Mouse (Mus musculus) bone marrow, adult 2 months (tissue): ENCODE results near the gene Map4k4. TPM values are rescaled to one million over a fixed set of nuclear protein-coding genes. Genes with fewer than 3 reads are reported as not detected.

Experiments
- H3K27ac ChIP-seq: fragments of 200-500 bp; 2 replicates; pipeline ENCODE4 v1.5.1; 2012; ENCODE audit warnings: low read depth, mild to moderate bottlenecking, control low read depth, inconsistent platforms, low read length; ENCODE audit not compliant: control insufficient read depth, poor library complexity, insufficient read depth
- H3K4me1 ChIP-seq: fragments of 200-500 bp; 2 replicates; pipeline ENCODE4 v1.6.1; 2011; ENCODE audit warnings: low read length; ENCODE audit not compliant: control insufficient read depth, insufficient read depth
- H3K4me3 ChIP-seq: fragments of 200-500 bp; replicated peaks from 2 replicates; pipeline ENCODE3; 2011; ENCODE audit warnings: mild to moderate bottlenecking, low read depth, low read length, control low read depth; ENCODE audit not compliant: control insufficient read depth
- CTCF ChIP-seq: fragments of 200-500 bp; IDR thresholded peaks from 2 replicates; pipeline ENCODE4 v1.5.1; 2011; ENCODE audit warnings: low read length, control low read depth; ENCODE audit not compliant: control insufficient read depth, insufficient read depth
- POLR2A ChIP-seq: fragments of 200-500 bp; IDR thresholded peaks from 2 replicates; pipeline ENCODE4 v1.6.1; 2011; ENCODE audit warnings: low read depth, mild to moderate bottlenecking, control low read depth, low read length, borderline replicate concordance; ENCODE audit not compliant: control insufficient read depth
- WGBS: fragments of 180-500 bp; shearing (Covaris S2); methylation state at CpG from one replicate; pipeline ENCODE4 v1.1.7; 2018; 5-methylcytosine and 5-hydroxymethylcytosine counted together
- polyA plus RNA-seq: library from polyadenylated mRNA; stranded (reverse); fragments of >200 nt; gene quantifications from 2 replicates; pipeline ENCODE4 v1.2.4, GENCODE M21; 2011; ENCODE audit warnings: low replicate concordance; ENCODE audit not compliant: missing spikeins, insufficient read depth, insufficient read length

Map4k4 gene
- polyA plus RNA-seq, 1 experiment: 69.2 TPM

- H3K4me1 ChIP-seq: peaks cover 19% of the 10 kb centered on the region
- H3K27ac ChIP-seq: no peak overlapping the region; the same call in 1 of the 2 replicates
- TF ChIP-seq CTCF (no peak), POLR2A (no peak)
- 18% methylated on average over 7 of the region's 7 CpGs for WGBS
- no peak overlapping the region for H3K4me3 ChIP-seq
Observed at GRCm38 (mm10) chr1:39918517-39919115, 17.9 kb downstream of the Map4k4 start.

GRCm38 (mm10) chr1:39920616-39921015 lies 19.9 kb downstream of the Map4k4 start:
- H3K4me1 ChIP-seq: peaks cover 27% of the 10 kb centered on the region
- H3K27ac ChIP-seq: peak overlapping the region; percentile 18; the same call in 1 of the 2 replicates
- H3K4me3 ChIP-seq: no peak overlapping the region
- 19% methylated on average over 2 of the region's 2 CpGs for WGBS
- TF ChIP-seq POLR2A: no peak
- no peak for TF ChIP-seq CTCF

DNA sequence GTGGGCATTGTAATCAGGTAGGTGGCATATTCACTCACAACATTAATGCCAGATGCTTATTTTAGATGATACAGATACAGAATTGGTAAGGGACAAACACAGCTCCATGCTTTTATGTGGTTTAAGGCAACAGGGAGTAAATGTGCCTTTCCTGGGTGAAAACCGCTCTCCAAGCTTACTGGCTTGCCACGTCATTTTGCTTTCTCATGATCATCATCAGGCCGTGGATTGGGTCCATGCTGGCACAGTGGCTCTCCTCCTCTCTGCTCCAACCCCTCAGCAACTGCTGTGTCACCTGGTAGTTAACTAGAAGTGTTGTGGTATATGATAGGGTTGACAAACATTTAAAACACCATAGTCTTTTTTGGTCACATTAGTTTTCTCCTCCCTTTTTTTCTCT lies 21.3 kb downstream of the Map4k4 start:
- TF ChIP-seq POLR2A: no peak
- TF ChIP-seq CTCF: no peak
- no peak overlapping the region for H3K27ac ChIP-seq
- peaks cover 27% of the 10 kb centered on the region for H3K4me1 ChIP-seq
- 51% methylated on average over 3 of the region's 3 CpGs for WGBS
- no peak overlapping the region for H3K4me3 ChIP-seq

- Histone ChIP-seq H3K4me3 (no peak overlapping the region), H3K27ac (peak overlapping the region; percentile 64; the same call in 1 of the 2 replicates), H3K4me1 (peaks cover 25% of the 10 kb centered on the region)
- 3% methylated on average over 8 of the region's 8 CpGs for WGBS
- TF ChIP-seq CTCF (no peak), POLR2A (no peak)
Observed at GRCm38 (mm10) chr1:39922714-39923113, 22.0 kb downstream of the Map4k4 start.

- H3K4me3 ChIP-seq: no peak overlapping the region
- H3K4me1 ChIP-seq: peaks cover 18% of the 10 kb centered on the region
- H3K27ac ChIP-seq: peak overlapping the region; percentile 64
- TF ChIP-seq CTCF: no peak
- no peak for TF ChIP-seq POLR2A
- WGBS: 24% methylated on average over 15 of the region's 15 CpGs
Observed at GRCm38 (mm10) chr1:39923395-39924337, 23.0 kb downstream of the Map4k4 start.

DNA sequence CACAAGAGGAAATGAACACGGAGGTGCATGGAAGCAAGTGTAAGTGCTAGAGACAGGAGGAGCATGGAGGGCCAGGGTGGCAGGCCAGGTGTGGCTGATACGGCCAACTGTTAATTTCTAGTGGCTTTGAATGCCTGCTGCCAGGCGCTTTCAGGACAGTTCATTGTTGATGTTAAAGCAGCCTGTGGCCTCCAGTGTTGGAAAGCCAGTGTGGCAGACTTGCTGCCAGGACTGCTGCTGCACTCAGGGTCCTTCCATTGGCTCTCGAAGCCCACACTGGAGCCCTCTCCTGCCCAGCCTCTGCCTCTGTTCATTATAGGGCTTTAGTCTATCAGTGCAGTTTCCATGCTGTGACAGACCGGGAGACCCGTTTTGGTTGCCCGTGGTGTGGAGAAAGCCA lies 30.3 kb downstream of the Map4k4 start:
- Histone ChIP-seq H3K4me1 (peaks cover 4% of the 10 kb centered on the region), H3K4me3 (no peak overlapping the region), H3K27ac (no peak overlapping the region)
- 70% methylated on average over 7 of the region's 7 CpGs for WGBS
- no peak for TF ChIP-seq POLR2A
- TF ChIP-seq CTCF: no peak

GRCm38 (mm10) chr1:39932216-39932739 lies 31.6 kb downstream of the Map4k4 start:
- TF ChIP-seq POLR2A (no peak), CTCF (no peak)
- Histone ChIP-seq H3K27ac (no peak overlapping the region), H3K4me1 (peaks cover 4% of the 10 kb centered on the region), H3K4me3 (no peak overlapping the region)
- 47% methylated on average over 9 of the region's 9 CpGs for WGBS

GRCm38 (mm10) chr1:39932922-39933321 lies 32.2 kb downstream of the Map4k4 start:
- WGBS: 51% methylated on average over 10 of the region's 10 CpGs
- Histone ChIP-seq H3K4me3 (no peak overlapping the region), H3K27ac (no peak overlapping the region), H3K4me1 (peaks cover 4% of the 10 kb centered on the region)
- TF ChIP-seq POLR2A: no peak
- no peak for TF ChIP-seq CTCF
